ENCODE assay signal across 8 mouse cellular contexts in the genomic region with DNA sequence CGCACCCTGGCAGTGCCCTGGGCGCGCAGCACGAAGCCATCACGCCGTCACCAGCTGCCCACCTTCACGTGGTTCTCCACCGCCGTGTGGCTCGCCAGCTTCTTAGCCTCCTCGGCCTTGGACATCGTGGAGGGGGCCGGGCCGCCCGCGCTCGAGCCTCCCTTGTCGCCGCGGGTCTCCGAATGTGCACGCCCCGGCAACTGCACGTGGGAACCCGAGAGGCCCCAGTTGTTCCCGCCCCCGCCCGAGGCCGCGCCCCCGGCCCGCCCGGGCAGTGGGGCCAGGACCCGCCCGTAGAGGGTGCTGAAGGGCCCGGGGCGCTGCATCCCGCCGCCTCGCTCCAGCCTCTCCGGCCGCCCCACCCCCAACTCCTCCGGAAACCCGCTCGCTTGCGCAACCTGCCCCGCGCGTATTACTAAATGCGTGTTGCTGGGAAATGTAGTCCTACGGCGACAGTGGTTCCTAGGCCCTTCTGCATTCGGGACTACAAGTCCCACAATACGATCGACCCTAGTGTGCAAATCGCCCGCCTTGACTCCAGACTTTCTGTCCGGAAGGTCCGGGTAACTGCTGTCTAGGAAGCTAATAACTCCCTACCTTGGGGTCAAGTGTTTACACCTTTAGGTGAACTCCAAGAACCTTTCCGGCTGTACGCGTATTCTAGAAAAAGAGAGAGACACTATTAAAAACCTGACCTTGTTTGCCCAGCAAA. TPM values are rescaled to one million over a fixed set of nuclear protein-coding genes. Genes with fewer than 3 reads are reported as not detected.
DNase-seq lines count a peak whose midpoint lies in the region; ATAC-seq and TF ChIP-seq lines count a peak whose summit lies in the region.

A gene (minus strand): TSS at position 409 of the 712 bp plus-strand sequence.

- ATAC-seq in forebrain, embryonic 13.5 days = peak; percentile 99
- peak; percentile 93 for ATAC-seq in liver, postnatal 0 days
- ATAC-seq in neural tube, embryonic 14.5 days (ENCODE audit: low read depth) = peak; percentile 98

- intact Hi-C loops in heart, postnatal 10 days (cut with DNase I) = no loop called here

- peak; percentile 73 for TF ChIP-seq EP300 in liver, postnatal 0 days (IDR thresholded peaks at IDR 0.05; ENCODE audit: low read depth)

- H3K4me1 ChIP-seq in E14TG2a.4 (replicated peaks; ENCODE audit: low read depth, low read length) = peaks cover 58% of the 10 kb centered on the region
- H3K4me1 ChIP-seq in forebrain, embryonic 13.5 days = peaks cover 22% of the 10 kb centered on the region
- peaks cover 45% of the 10 kb centered on the region for H3K4me1 ChIP-seq in liver, postnatal 0 days (ENCODE audit: insufficient read depth)
- H3K4me1 ChIP-seq in neural tube, embryonic 14.5 days (ENCODE audit: control insufficient read depth, insufficient read depth, low read length) = peaks cover 14% of the 10 kb centered on the region

- peak; percentile 92 for DNase-seq in c-Kit-positive CD71-positive TER-119-positive erythroid progenitor cells, embryonic 14.5 days (ENCODE audit: low spot score)
- DNase-seq in heart, postnatal 10 days = peak; percentile 99
- DNase-seq in large intestine, adult 2 months (ENCODE audit: low read depth, low spot score) = peak; percentile 94
- peak; percentile 99 for DNase-seq in liver, postnatal 0 days
- peak; percentile 99 for DNase-seq in testis, postnatal 10 days (ENCODE audit: low spot score)

- TF ChIP-seq CTCF in E14TG2a.4 (conservative IDR thresholded peaks at IDR 0.05; ENCODE audit: low read length) = no peak
- TF ChIP-seq CTCF in liver, postnatal 0 days (IDR thresholded peaks at IDR 0.05; ENCODE audit: low read depth) = peak; percentile 60

- peak within 1 kb of the TSS; percentile 80 for H3K9ac ChIP-seq in forebrain, embryonic 13.5 days
- H3K9ac ChIP-seq in liver, postnatal 0 days (replicated peaks) = peak within 1 kb of the TSS; percentile 74
- H3K9ac ChIP-seq in neural tube, embryonic 14.5 days (replicated peaks; ENCODE audit: low read depth, low read length) = peak within 1 kb of the TSS; percentile 77

- WGBS in forebrain, embryonic 13.5 days = under 1% methylated on average over 62 of the region's 62 CpGs
- 2% methylated on average over 62 of the region's 62 CpGs for WGBS in large intestine, adult 2 months
- 2% methylated on average over 62 of the region's 62 CpGs for WGBS in liver, postnatal 0 days (ENCODE audit: insufficient replicate concordance)
- WGBS in neural tube, embryonic 14.5 days = under 1% methylated on average over 62 of the region's 62 CpGs

- peaks cover 7% of the 10 kb centered on the region for H3K9me3 ChIP-seq in E14TG2a.4 (ENCODE audit: low read length)
- H3K9me3 ChIP-seq in forebrain, embryonic 13.5 days (replicated peaks) = no peaks in the 10 kb centered on the region
- H3K9me3 ChIP-seq in liver, postnatal 0 days (ENCODE audit: low read length) = no peaks in the 10 kb centered on the region
- no peaks in the 10 kb centered on the region for H3K9me3 ChIP-seq in neural tube, embryonic 14.5 days (ENCODE audit: control insufficient read depth, low read length)

- H3K27ac ChIP-seq in forebrain, embryonic 13.5 days = peak within 1 kb of the TSS; percentile 77
- peak within 1 kb of the TSS; percentile 89 for H3K27ac ChIP-seq in liver, postnatal 0 days (ENCODE audit: low read depth)
- H3K27ac ChIP-seq in neural tube, embryonic 14.5 days (ENCODE audit: low read depth, low read length) = peak within 1 kb of the TSS; percentile 60

- H3K36me3 ChIP-seq in E14TG2a.4 (ENCODE audit: insufficient read depth, low read length) = 0 out of 2 replicates have a peak, but pooled peaks cover 11% of the 10 kb centered on the region
- H3K36me3 ChIP-seq in forebrain, embryonic 13.5 days (ENCODE audit: poor library complexity, severe bottlenecking) = peaks cover 13% of the 10 kb centered on the region; the same call in 1 of the 2 replicates
- no peaks in the 10 kb centered on the region; the same call in none of the 2 replicates for H3K36me3 ChIP-seq in liver, postnatal 0 days (replicated peaks; ENCODE audit: insufficient read depth, low read length)
- no peaks in the 10 kb centered on the region for H3K36me3 ChIP-seq in neural tube, embryonic 14.5 days (ENCODE audit: control insufficient read depth, insufficient read depth, low read length)

- H3K4me3 ChIP-seq in E14TG2a.4 (replicated peaks; ENCODE audit: low read length) = peak within 1 kb of the TSS; percentile 86
- peak within 1 kb of the TSS; percentile 79 for H3K4me3 ChIP-seq in forebrain, embryonic 13.5 days
- H3K4me3 ChIP-seq in liver, postnatal 0 days (ENCODE audit: low read depth, low read length) = peak within 1 kb of the TSS; percentile 74
- peak within 1 kb of the TSS; percentile 75 for H3K4me3 ChIP-seq in neural tube, embryonic 14.5 days (ENCODE audit: low read depth, low read length)

- H3K27me3 ChIP-seq in E14TG2a.4 (ENCODE audit: insufficient read depth, low read length) = no peaks in the 10 kb centered on the region
- H3K27me3 ChIP-seq in forebrain, embryonic 13.5 days = no peaks in the 10 kb centered on the region
- H3K27me3 ChIP-seq in liver, postnatal 0 days (ENCODE audit: insufficient read depth, low read length) = no peaks in the 10 kb centered on the region
- H3K27me3 ChIP-seq in neural tube, embryonic 14.5 days (ENCODE audit: control insufficient read depth, insufficient read depth, low read length) = no peaks in the 10 kb centered on the region

- peak within 1 kb of the TSS; percentile 81 for H3K4me2 ChIP-seq in forebrain, embryonic 13.5 days
- peak within 1 kb of the TSS; percentile 95 for H3K4me2 ChIP-seq in liver, postnatal 0 days (ENCODE audit: low read depth, low read length)
- H3K4me2 ChIP-seq in neural tube, embryonic 14.5 days (ENCODE audit: low read depth, low read length) = peak within 1 kb of the TSS; percentile 67

RNA-seq across cellular contexts. Expression of the gene that starts here (rescaled TPM):
- polyA plus RNA-seq in forebrain, embryonic 13.5 days (2015; fragmentation: Nextera tagmentation; extraction: Ambion mirVana) = 3.4 and 4.2 TPM in 2 replicates
- total RNA-seq in heart, postnatal 10 days (2021) = 10 to 100 TPM in 1 of 2 experiments, 1 to 10 TPM in 1; 7.4 to 11.1 TPM
- polyA plus RNA-seq in large intestine, adult 2 months (2012; rRNA removed) = 18.7 and 21.6 TPM in 2 replicates
- 1.9 and 2.2 TPM in 2 replicates for polyA plus RNA-seq in liver, postnatal 0 days (2015; fragmentation: Nextera tagmentation; extraction: Ambion mirVana)
- polyA plus RNA-seq in neural tube, embryonic 14.5 days (2014; fragmentation: Nextera tagmentation; extraction: Ambion mirVana) = 3.2 and 4.5 TPM in 2 replicates

Comparison
In these comparisons a context has a peak if more than half of its experiments do, and no peak if none do; other contexts are left out.
1. Peak in every context shown above with its lines: DNase-seq, ATAC-seq, H3K4me3 ChIP-seq and H3K27ac ChIP-seq.